Mouse (Mus musculus) common myeloid progenitor, adult 5-6 weeks (primary cell): ENCODE data around the gene Tdrkh. TPM values are rescaled to one million over a fixed set of nuclear protein-coding genes. Genes with fewer than 3 reads are reported as not detected.

Experiments used
- ATAC-seq: replicated peaks from 2 replicates; pipeline ENCODE4 v1.8.0; 2016; ENCODE audit warnings: low read depth, mild to moderate bottlenecking, moderate TSS enrichment, inconsistent platforms; ENCODE audit not compliant: poor library complexity, severe bottlenecking
- total RNA-seq: library from RNA; stranded (forward); fragments of 200-1000, 187-1606 nt; gene quantifications from 2 replicates; pipeline ENCODE4 v1.2.3, GENCODE M21; 2017

The Tdrkh gene
- total RNA-seq, 1 experiment from 2014 or later, result 10.8 TPM

DNA sequence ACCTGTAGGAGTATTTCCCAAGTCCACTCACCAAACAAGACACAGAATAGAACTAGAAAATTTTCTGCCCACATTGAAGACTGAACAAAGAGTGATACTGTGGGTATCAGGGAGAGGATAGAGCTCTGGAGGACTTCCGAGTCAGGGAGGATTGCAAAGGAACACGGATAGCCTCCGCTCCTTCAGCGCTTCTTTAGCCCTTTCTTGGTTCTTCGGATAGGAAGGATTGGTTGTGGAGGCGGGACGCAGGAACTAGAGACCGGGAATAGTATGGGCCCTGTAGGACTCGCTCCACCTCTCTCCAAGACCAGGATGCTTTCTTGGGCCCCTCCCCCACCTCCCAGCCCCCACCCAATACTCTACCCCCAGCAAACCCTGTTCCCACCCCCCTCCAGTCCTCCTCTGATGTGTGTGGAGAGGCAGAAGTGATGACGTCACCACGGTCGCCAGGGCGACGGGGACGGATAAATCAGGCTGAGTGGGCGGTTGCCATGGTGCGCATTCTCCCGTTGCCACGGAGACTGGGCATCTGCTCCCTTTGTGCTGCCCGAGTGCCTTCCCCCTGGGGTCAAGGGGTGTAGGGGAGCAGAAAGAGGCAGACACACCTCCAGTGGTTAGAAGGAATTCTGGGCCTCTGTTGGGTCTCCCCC lies 70.8 kb downstream of the Tdrkh start:
- ATAC-seq, result no peak

Other genes with a start within 250 kb of the Tdrkh start
- not detected in 2 replicates for gene Gm10696, start 235.1 kb upstream of the Tdrkh start, total RNA-seq
- gene Gm5286, start 216.6 kb upstream of the Tdrkh start, total RNA-seq, result not detected in 2 replicates
- gene Gm4778, start 149.2 kb upstream of the Tdrkh start, total RNA-seq, result not detected in 2 replicates
- 4.3 and 4.5 TPM in 2 replicates for gene Them4, start 103.2 kb upstream of the Tdrkh start, total RNA-seq
- not detected in 2 replicates for gene Them5, start 71.2 kb upstream of the Tdrkh start, total RNA-seq
- gene C2cd4d, start 50.8 kb upstream of the Tdrkh start, total RNA-seq, result not detected in 2 replicates
- not detected in 2 replicates for gene Rorc, start 40.5 kb upstream of the Tdrkh start, total RNA-seq
- gene Lingo4, start 14.8 kb upstream of the Tdrkh start, total RNA-seq, result not detected in 2 replicates
- gene Mrpl9, start 30.0 kb downstream of the Tdrkh start, total RNA-seq, result 65.6 and 77.6 TPM in 2 replicates
- not detected in 2 replicates for gene Oaz3, start 30.6 kb downstream of the Tdrkh start, total RNA-seq
- gene Celf3, start 65.0 kb downstream of the Tdrkh start, total RNA-seq, result not detected in 2 replicates
- not detected in 2 replicates for gene Riiad1, start 67.1 kb downstream of the Tdrkh start, total RNA-seq
- 24.8 and 26.5 TPM in 2 replicates for gene Snx27, start 169.4 kb downstream of the Tdrkh start, total RNA-seq
- not detected in 2 replicates for gene Gm10972, start 229.8 kb downstream of the Tdrkh start, total RNA-seq
- gene Tuft1, start 245.6 kb downstream of the Tdrkh start, total RNA-seq, result 5.6 and 5.7 TPM in 2 replicates